Mouse (Mus musculus) frontal cortex, adult (tissue): ENCODE measurements around the gene Mpc2.

Experiments used
- ATAC-seq: cut with Nextera tagmentation; 2 replicates; pipeline ENCODE4 v1.9.2; 2017; ENCODE audit warnings: mild to moderate bottlenecking, moderate library complexity, mixed read lengths; ENCODE audit not compliant: low TSS enrichment

Mpc2 gene

GRCm38 (mm10) chr1:165506303-165506702 lies 45.9 kb downstream of the Mpc2 start:
- ATAC-seq: no peak

GRCm38 (mm10) chr1:165510161-165510560 lies 49.7 kb downstream of the Mpc2 start:
- ATAC-seq: no peak

GRCm38 (mm10) chr1:165520716-165521115 lies 60.3 kb downstream of the Mpc2 start:
- no peak for ATAC-seq
